Mouse (Mus musculus): ENCODE results near the gene Acoxl.

DNA sequence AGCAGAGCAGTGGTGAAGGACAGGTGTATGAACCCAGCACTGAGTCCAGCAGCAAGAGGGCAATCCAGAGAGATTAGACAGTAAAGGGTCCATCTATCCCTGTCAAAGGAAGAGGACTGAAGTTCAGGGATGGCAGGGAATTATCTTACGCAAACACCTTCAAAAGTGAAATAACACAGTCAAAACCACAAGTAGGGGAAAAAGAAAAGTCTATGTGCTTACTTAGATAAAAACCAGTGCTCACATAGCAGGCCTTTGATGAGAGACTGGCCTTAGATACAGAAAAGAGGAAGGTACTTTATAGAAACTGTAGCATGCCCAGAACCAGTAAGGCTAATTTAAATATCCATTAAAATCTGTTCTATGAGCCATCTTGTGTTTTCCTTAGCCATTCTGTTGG is 246.8 kb downstream of the Acoxl start:
- no peak for TF ChIP-seq POLR2A (IDR thresholded peaks at IDR 0.05; ENCODE audit: insufficient read depth, low read depth, low read length)
- TF ChIP-seq CTCF (IDR thresholded peaks at IDR 0.05), result no peak
- TF ChIP-seq EP300 (IDR thresholded peaks at IDR 0.05; ENCODE audit: insufficient read depth, low read depth, low read length), result no peak

Data from heart, adult 2 months (tissue).